Mouse (Mus musculus): ENCODE data around the gene Cpn1.
"Not testable (repeated sequence)": the region's sequence is repeated elsewhere in the genome, so short reads cannot be mapped to it uniquely, and the experiment has no call there.

Gene Cpn1

GRCm38 (mm10) chr19:43980711-43981110 lies 5.6 kb downstream of the Cpn1 start:
- no peak for DNase-seq

- no peak for DNase-seq
Measured at GRCm38 (mm10) chr19:43977799-43978198, 8.6 kb downstream of the Cpn1 start.

DNA sequence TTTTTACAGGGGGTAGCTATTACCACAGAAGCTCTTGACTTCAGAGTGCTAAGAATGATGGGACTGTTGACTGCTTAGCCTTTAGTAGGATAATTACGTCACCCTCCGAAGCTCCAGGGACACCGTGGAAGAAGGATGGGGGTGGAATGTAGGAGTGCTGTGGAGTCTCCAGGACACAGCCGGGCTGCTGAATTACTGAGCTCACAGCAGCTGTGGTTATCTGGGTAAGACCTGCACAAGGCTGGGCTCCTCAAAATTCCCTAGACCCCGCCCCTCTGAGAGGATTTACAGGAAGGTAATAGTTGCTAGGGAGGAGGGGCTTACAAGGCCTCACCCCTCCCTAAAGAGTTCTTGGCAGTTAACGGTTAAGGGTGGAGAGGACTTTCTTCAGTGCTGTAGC lies 9.7 kb downstream of the Cpn1 start:
- DNase-seq, result no peak

GRCm38 (mm10) chr19:43974221-43974620 lies 12.1 kb downstream of the Cpn1 start:
- no peak for DNase-seq

DNA sequence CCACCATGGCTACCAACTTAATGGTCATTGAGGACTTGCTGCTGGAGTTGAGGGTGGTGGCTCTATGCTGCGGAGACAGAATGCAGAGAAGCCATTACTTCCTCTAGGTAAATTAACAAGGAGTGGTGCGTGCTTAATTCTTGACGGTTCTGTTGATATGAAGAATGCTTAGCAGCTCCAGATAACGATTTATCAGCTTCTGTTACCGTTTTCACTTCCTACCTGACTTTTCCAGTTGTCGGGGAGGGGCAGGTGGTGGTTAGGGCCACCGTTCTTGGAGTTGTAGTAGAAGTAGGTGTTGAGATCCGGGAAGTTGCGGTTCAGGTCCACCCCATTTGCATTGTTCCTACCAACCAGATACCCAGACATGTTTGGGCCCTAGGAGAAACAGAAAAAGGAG lies 12.6 kb downstream of the Cpn1 start:
- no peak for DNase-seq

- no peak for DNase-seq
Measured at GRCm38 (mm10) chr19:43972129-43972528, 14.2 kb downstream of the Cpn1 start.

GRCm38 (mm10) chr19:43968436-43969026 lies 17.8 kb downstream of the Cpn1 start:
- no peak for DNase-seq

- DNase-seq, result no peak
Measured at GRCm38 (mm10) chr19:43966481-43966880, 19.9 kb downstream of the Cpn1 start.

- no peak for DNase-seq
Measured at GRCm38 (mm10) chr19:43965496-43966085, 20.8 kb downstream of the Cpn1 start.

DNA sequence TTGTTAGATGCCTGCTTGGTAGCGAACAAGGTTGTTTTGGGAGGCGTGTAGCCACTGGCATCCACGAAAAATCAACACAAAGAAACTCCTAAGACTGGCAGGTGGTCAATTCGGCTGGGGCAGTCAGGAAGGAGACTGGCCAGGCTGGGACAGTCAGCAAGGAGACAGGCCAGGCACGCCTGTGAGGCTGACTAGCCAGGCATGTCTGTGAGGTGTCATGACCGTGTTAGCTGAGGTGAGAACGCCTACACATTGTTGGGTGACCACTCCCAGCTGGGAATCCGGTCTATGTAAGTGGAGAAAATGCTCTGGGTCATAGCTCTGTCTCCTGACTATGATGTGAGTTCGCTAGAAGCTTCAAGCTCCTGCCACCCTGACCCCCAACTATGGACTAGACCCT lies 23.6 kb downstream of the Cpn1 start:
- no peak for DNase-seq

- no peak for DNase-seq
Measured at GRCm38 (mm10) chr19:43961185-43961584, 25.2 kb downstream of the Cpn1 start.

GRCm38 (mm10) chr19:43960014-43960413 lies 26.3 kb downstream of the Cpn1 start:
- no peak for DNase-seq

GRCm38 (mm10) chr19:43959162-43959561 lies 27.2 kb downstream of the Cpn1 start:
- DNase-seq, result peak in 1 of 2 experiments; percentile 23

GRCm38 (mm10) chr19:43957881-43958280 lies 28.5 kb downstream of the Cpn1 start:
- DNase-seq, result no peak

- no peak for DNase-seq
Measured at GRCm38 (mm10) chr19:43957402-43957801, 29.0 kb downstream of the Cpn1 start.

GRCm38 (mm10) chr19:43955266-43955665 lies 31.1 kb downstream of the Cpn1 start:
- no peak for DNase-seq

DNA sequence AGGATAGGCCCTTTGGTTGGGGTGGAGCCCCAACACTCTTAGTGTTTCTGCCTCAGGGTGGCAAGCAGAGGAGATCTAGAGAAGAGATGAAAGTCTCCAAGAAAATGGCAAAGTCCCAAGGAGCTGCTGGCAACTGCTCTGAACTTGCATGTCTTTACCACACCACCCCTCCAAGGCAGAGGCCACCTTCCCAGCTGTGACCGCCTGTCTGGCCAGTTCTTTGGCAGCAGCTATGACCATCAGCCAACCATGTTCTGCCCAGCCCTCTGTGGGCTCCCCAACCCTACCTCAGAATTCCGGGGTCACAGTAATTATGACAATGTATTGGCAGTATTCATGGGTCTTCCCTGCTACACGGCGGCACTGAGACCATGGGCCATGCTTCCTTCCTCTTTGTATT lies 31.5 kb downstream of the Cpn1 start:
- no peak for DNase-seq

DNA sequence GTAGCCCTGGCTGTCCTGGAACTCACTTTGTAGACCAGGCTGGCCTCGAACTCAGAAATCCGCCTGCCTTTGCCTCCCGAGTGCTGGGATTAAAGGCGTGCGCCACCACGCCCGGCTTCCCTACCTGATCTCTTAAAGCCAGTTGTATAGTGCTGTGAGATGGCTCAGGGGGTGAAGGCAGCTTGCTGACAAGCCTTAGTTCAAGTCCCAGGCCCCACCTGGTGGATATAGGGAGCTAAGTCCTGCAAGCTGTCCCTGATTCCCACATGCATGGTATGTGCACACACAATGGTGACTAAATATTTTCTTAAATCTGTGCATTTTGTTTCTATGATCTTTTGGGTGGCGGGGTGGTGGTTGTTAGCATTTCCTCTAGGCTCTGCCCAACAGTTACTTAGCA lies 33.4 kb downstream of the Cpn1 start:
- not testable (repeated sequence) for DNase-seq

GRCm38 (mm10) chr19:43949111-43949810 lies 37.1 kb downstream of the Cpn1 start:
- DNase-seq, result no peak

- no peak for DNase-seq
Measured at GRCm38 (mm10) chr19:43944566-43944965, 41.8 kb downstream of the Cpn1 start.

DNA sequence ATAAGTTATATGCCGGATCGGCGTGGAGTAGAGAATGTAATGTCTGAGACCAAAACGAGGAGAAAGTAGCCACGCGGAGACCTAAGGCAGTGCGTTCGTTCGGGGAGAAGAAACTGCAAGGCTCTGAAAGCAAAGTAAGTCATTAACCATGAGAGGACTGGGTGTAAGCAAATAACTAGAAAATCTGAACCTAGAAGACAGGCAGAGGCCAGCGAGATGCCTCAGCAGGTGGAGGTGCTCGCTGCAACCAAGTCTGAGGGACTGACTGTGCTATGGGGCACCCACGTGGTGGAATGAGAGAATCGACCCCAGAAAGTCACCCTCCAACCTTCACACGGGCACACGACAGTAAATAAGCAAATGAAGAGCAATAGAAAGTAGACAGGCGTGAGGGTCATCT lies 43.3 kb downstream of the Cpn1 start:
- no peak for DNase-seq

DNA sequence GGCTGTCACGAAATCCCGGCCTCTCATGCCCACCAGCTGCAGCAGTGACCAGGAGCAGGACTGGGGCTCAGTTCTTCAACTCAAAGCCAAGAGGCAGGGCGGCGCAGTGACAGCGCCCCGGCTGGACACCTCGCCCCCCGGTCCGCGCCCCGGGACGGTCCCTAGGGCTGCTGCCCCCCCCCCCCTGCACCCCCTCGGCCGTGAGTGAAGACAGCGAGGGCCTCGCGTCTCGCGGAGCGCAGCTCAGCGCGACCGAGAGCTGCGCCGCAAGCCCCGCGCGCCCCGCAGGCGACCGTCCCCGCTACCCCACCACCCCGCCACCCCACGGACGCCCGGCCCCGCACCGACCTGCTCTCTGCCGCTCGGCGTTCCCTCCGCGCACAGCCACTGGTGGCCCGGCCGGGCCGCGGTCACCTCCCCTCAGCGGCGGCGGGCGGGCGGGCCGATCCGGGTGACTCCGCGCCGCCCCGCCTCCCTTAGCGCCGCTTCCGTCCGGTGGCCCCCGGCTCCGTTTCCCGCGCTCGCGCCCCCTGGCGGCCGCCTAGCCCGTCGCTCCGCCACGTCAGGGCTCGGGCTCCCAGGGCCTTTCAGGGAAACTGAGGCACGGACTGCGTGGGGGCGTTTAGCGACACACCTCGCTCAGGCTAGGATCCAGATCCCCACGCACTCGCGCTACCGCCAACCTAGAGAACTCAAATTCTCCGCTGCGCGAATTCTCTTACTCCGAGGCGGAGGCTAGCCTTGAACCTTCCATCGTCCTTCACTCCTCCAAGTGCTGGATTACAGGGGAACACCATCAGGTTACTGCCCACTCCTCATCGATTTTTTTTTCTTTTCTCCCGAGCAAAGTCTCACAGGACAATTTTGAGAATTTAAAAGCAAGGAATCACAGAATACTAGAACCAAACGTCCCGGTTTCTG lies 46.3 kb downstream of the Cpn1 start, which contains the start of gene Dnmbp:
Gene Dnmbp, minus strand, starts transcription at position 423 of the 921 bp plus-strand sequence.
- DNase-seq, result peak; percentile 42 to 51

GRCm38 (mm10) chr19:43939171-43939768 lies 47.1 kb downstream of the Cpn1 start:
- DNase-seq, result no peak
